Mouse (Mus musculus) kidney, postnatal 36 days (tissue): Measurements from ENCODE around the gene Gipc2.

Experiments
- DNase-seq, 2 experiments: peaks; one replicate each; pipeline ENCODE4 v3.0.0; 2021 to 2022; ENCODE audit warnings: mixed read lengths in 2 of 2

Gene Gipc2

GRCm38 (mm10) chr3:152064166-152064565, 101.9 kb downstream of the Gipc2 start:
- DNase-seq = peak in 1 of 2 experiments; percentile 53

- DNase-seq = no peak
Observed at GRCm38 (mm10) chr3:152062806-152063205, 103.2 kb downstream of the Gipc2 start.

DNA sequence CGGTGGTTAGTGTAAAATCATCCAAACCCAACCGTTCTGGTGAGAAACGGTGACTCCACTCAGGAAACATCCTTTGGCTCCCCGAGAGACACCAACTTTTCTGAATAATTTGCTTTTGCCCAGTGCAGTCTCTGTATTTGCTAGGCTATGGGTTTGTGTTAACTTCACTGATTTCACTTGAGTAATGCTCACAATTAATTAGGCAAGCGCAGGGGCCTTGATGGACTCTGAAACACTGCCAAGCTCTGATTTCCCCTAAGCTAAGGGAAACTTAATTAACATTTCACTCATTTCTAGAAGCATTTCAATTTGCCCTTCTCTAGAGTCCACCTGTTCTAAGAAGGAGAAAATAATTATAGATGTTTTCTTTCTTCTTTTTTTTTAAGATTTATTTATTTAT, 104.9 kb downstream of the Gipc2 start:
- peak in 1 of 2 experiments; percentile 22 for DNase-seq

GRCm38 (mm10) chr3:152058235-152058634, 107.8 kb downstream of the Gipc2 start:
- DNase-seq = no peak

- no peak for DNase-seq
Observed at GRCm38 (mm10) chr3:152054260-152054659, 111.8 kb downstream of the Gipc2 start.

- no peak for DNase-seq
Observed at GRCm38 (mm10) chr3:152051959-152052358, 114.1 kb downstream of the Gipc2 start.

GRCm38 (mm10) chr3:152047914-152048313, 118.1 kb downstream of the Gipc2 start:
- DNase-seq = no peak

DNA sequence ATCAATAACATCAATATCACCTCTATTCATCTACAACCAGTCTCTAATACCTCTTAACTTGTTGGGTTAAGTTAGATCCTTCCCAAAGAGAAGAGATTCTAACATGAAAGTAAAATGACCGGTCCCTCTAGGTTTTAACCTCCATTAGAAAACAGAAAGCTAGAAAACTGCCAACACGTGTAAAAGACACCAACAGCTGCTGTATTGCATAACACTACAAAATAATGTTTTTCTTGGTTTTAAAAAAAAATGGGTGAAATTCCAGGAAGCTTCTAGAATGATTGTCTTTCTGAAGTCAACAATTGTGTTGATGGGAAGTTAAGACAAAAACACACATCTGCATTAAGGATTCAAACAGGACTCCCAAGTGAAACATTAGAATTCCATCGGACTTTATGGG, 119.1 kb downstream of the Gipc2 start:
- no peak for DNase-seq
